Mouse (Mus musculus) thymus, postnatal 0 days (tissue): Measurements from ENCODE around the gene Rhot1. TPM values are rescaled to one million over a fixed set of nuclear protein-coding genes. Genes with fewer than 3 reads are reported as not detected.

Source experiments
- polyA plus RNA-seq: library from polyadenylated mRNA; unstranded; fragments of >200 nt; fragmentation: Nextera tagmentation; extraction: Ambion mirVana; gene quantifications from 2 replicates; pipeline ENCODE4 v1.2.1, GENCODE M21; 2015

Rhot1 gene
- polyA plus RNA-seq, 1 experiment from 2014 or later = 42.8 TPM

Other genes starting within 250 kb of the Rhot1 start
- gene Utp6, start 246.6 kb upstream of the Rhot1 start, polyA plus RNA-seq = 58.3 and 60.7 TPM in 2 replicates
- 33.4 and 44.3 TPM in 2 replicates for gene Suz12, start 215.9 kb upstream of the Rhot1 start, polyA plus RNA-seq
- gene Crlf3, start 128.0 kb upstream of the Rhot1 start, polyA plus RNA-seq = 110 and 116 TPM in 2 replicates
- gene Atad5, start 119.6 kb upstream of the Rhot1 start, polyA plus RNA-seq = 14.9 and 15.7 TPM in 2 replicates
- 39.2 and 41.0 TPM in 2 replicates for gene Tefm, start 66.8 kb upstream of the Rhot1 start, polyA plus RNA-seq
- 3.2 and 4.1 TPM in 2 replicates for gene Adap2, start 54.9 kb upstream of the Rhot1 start, polyA plus RNA-seq
- gene Rnf135, start 25.2 kb upstream of the Rhot1 start, polyA plus RNA-seq = 7.7 and 8.2 TPM in 2 replicates
- 6.3 and 6.8 TPM in 2 replicates for gene Rhbdl3, start 91.9 kb downstream of the Rhot1 start, polyA plus RNA-seq
- 12.6 and 18.0 TPM in 2 replicates for gene 5730455P16Rik, start 169.0 kb downstream of the Rhot1 start, polyA plus RNA-seq
- 230 and 243 TPM in 2 replicates for gene Zfp207, start 174.3 kb downstream of the Rhot1 start, polyA plus RNA-seq
- 261 and 287 TPM in 2 replicates for gene Psmd11, start 219.6 kb downstream of the Rhot1 start, polyA plus RNA-seq